14 mouse cellular contexts compared by ENCODE assay signal in the genomic region with DNA sequence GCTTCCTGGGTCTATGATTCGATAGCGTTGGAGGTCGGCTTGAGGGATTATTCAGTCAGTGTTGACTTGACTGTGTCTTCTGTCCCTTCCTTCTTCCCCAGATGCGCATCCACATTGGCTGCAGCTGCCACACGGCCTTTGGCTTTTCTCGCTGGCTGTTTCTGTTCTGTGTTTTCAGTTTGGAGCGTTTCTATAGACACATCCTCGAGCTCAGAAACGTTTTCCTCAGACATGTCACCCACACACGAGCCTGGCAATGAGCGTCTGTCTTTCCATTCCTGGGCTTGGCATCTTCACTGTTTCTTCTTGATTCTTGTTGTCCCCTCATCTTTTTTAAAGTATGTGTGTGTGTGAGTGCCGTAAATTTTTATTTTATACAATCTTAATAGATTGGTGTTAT. TPM values are rescaled to one million over a fixed set of nuclear protein-coding genes. Genes with fewer than 3 reads are reported as not detected.
"Had no signal": no experiment of that assay in that cellular context is flagged by ENCODE, and none has a peak within 500 bp of the region (broad histone marks: within the 10 kb centered on the region; RNA-seq: fewer than 3 reads in every experiment).

No protein-coding gene starts in this region.

- DNase-seq: kidney, adult 2 months; kidney, postnatal 25 days; liver, embryonic 13.5 days; lung, adult 2 months; lung, postnatal 14 days; lung, postnatal 4 days; midbrain, embryonic 14.5 days; right cerebral cortex, postnatal 14 days; spleen, adult 18-20 months; thymus, postnatal 25 days had no signal

RNA-seq across cellular contexts. Expression of a gene that starts 8.1 kb away (rescaled TPM):
- total RNA-seq: liver, adult 2 months; megakaryocyte progenitor cell, adult 5-6 weeks; megakaryocyte-erythroid progenitor cell, adult 5-6 weeks; midbrain, postnatal 0 days had no signal
